Mouse (Mus musculus) c-Kit-positive CD71-positive TER-119-negative erythroid progenitor cells, embryonic 14.5 days (primary cell): ENCODE results near the gene Kcnip4.

Experiments
- DNase-seq: peaks from one replicate; pipeline ENCODE4 v3.0.0-alpha.2; 2013; ENCODE audit warnings: low read depth

Kcnip4 gene

GRCm38 (mm10) chr5:48563996-48564587, 960.6 kb downstream of the Kcnip4 start:
- DNase-seq: no peak

- no peak for DNase-seq
Observed at GRCm38 (mm10) chr5:48551753-48552152, 973.0 kb downstream of the Kcnip4 start.

- no peak for DNase-seq
Observed at GRCm38 (mm10) chr5:48545825-48546224, 978.9 kb downstream of the Kcnip4 start.

GRCm38 (mm10) chr5:48544784-48545734, 979.6 kb downstream of the Kcnip4 start:
- peak; percentile 8 for DNase-seq

- no peak for DNase-seq
Observed at GRCm38 (mm10) chr5:48518035-48518434, 1006.7 kb downstream of the Kcnip4 start.

- DNase-seq: no peak
Observed at GRCm38 (mm10) chr5:48513354-48513753, 1011.4 kb downstream of the Kcnip4 start.

GRCm38 (mm10) chr5:48511357-48511756, 1013.4 kb downstream of the Kcnip4 start:
- DNase-seq: no peak

- DNase-seq: no peak
Observed at GRCm38 (mm10) chr5:48510241-48510640, 1014.5 kb downstream of the Kcnip4 start.

GRCm38 (mm10) chr5:48509194-48509930, 1015.3 kb downstream of the Kcnip4 start:
- DNase-seq: no peak

- no peak for DNase-seq
Observed at GRCm38 (mm10) chr5:48503094-48503493, 1021.6 kb downstream of the Kcnip4 start.

- no peak for DNase-seq
Observed at GRCm38 (mm10) chr5:48502442-48502841, 1022.3 kb downstream of the Kcnip4 start.

- no peak for DNase-seq
Observed at GRCm38 (mm10) chr5:48500204-48500603, 1024.5 kb downstream of the Kcnip4 start.

- no peak for DNase-seq
Observed at GRCm38 (mm10) chr5:48490864-48491477, 1033.7 kb downstream of the Kcnip4 start.

GRCm38 (mm10) chr5:48489549-48490288, 1035.0 kb downstream of the Kcnip4 start:
- DNase-seq: no peak

- DNase-seq: no peak
Observed at GRCm38 (mm10) chr5:48483112-48483511, 1041.6 kb downstream of the Kcnip4 start.

GRCm38 (mm10) chr5:48460221-48460620, 1064.5 kb downstream of the Kcnip4 start:
- no peak for DNase-seq

GRCm38 (mm10) chr5:48448888-48449287, 1075.8 kb downstream of the Kcnip4 start:
- DNase-seq: no peak

- no peak for DNase-seq
Observed at GRCm38 (mm10) chr5:48430459-48430858, 1094.2 kb downstream of the Kcnip4 start.

- DNase-seq: no peak
Observed at GRCm38 (mm10) chr5:48421957-48422356, 1102.8 kb downstream of the Kcnip4 start.

- no peak for DNase-seq
Observed at GRCm38 (mm10) chr5:48419741-48420140, 1105.0 kb downstream of the Kcnip4 start.

- no peak for DNase-seq
Observed at GRCm38 (mm10) chr5:48412261-48412660, 1112.4 kb downstream of the Kcnip4 start.
